Mouse (Mus musculus): Measurements from ENCODE around the gene Aoc3.

GRCm38 (mm10) chr11:101307744-101308143, 22.7 kb upstream of the Aoc3 start:
- no peak for TF ChIP-seq POLR2A (IDR thresholded peaks at IDR 0.05; ENCODE audit: low read depth, low read length)
- no peak for TF ChIP-seq CTCF (IDR thresholded peaks at IDR 0.05; ENCODE audit: extremely low read depth, insufficient read length, insufficient replicate concordance, low read depth, low read length)
